Mouse (Mus musculus) liver, embryonic 13.5 days (tissue): ENCODE results near the gene Ttll3. TPM values are rescaled to one million over a fixed set of nuclear protein-coding genes. Genes with fewer than 3 reads are reported as not detected.

ENCODE experiments used
- microRNA-seq: library from miRNA; unstranded; fragments of <30 nt; microRNA quantifications from one replicate; pipeline ENCODE4, GENCODE M21; 2016
- polyA plus RNA-seq: library from polyadenylated mRNA; unstranded; fragments of >200 nt; fragmentation: Nextera tagmentation; extraction: Ambion mirVana; gene quantifications from 2 replicates; pipeline ENCODE4 v1.2.1, GENCODE M21; 2015

The Ttll3 gene
- polyA plus RNA-seq, 1 experiment from 2014 or later = 0.62 TPM

Small RNAs within 50 kb of the gene (microRNA-seq; reads per million reads assigned to microRNA genes)
- not detected for gene Gm24387

Other genes starting within 250 kb of the Ttll3 start
- 0.30 and 0.31 TPM in 2 replicates for gene Lhfpl4, start 193.9 kb upstream of the Ttll3 start, polyA plus RNA-seq
- gene Mtmr14, start 151.4 kb upstream of the Ttll3 start, polyA plus RNA-seq = 17.9 and 18.0 TPM in 2 replicates
- gene Cpne9, start 107.0 kb upstream of the Ttll3 start, polyA plus RNA-seq = 0.17 TPM in 1 of 2 replicates, not detected in the other
- gene Brpf1, start 82.1 kb upstream of the Ttll3 start, polyA plus RNA-seq = 7.5 and 9.2 TPM in 2 replicates
- gene Ogg1, start 62.3 kb upstream of the Ttll3 start, polyA plus RNA-seq = 5.6 and 6.8 TPM in 2 replicates
- gene Camk1, start 45.3 kb upstream of the Ttll3 start, polyA plus RNA-seq = 19.9 and 22.6 TPM in 2 replicates
- 22.6 TPM in 2 replicates for gene Tada3, start 11.4 kb upstream of the Ttll3 start, polyA plus RNA-seq
- 262 and 272 TPM in 2 replicates for gene Arpc4, start 11.1 kb upstream of the Ttll3 start, polyA plus RNA-seq
- 13.4 and 19.2 TPM in 2 replicates for gene Rpusd3, start 30.1 kb downstream of the Ttll3 start, polyA plus RNA-seq
- 0.10 TPM in 1 of 2 replicates, not detected in the other for gene Cidec, start 46.5 kb downstream of the Ttll3 start, polyA plus RNA-seq
- gene Jagn1, start 53.3 kb downstream of the Ttll3 start, polyA plus RNA-seq = 51.8 and 53.3 TPM in 2 replicates
- gene Il17re, start 69.2 kb downstream of the Ttll3 start, polyA plus RNA-seq = 0.16 and 0.20 TPM in 2 replicates
- gene Il17rc, start 82.2 kb downstream of the Ttll3 start, polyA plus RNA-seq = 5.3 and 6.2 TPM in 2 replicates
- 7.4 and 8.0 TPM in 2 replicates for gene Creld1, start 94.0 kb downstream of the Ttll3 start, polyA plus RNA-seq
- 0.07 TPM in 2 replicates for gene Prrt3, start 112.7 kb downstream of the Ttll3 start, polyA plus RNA-seq
- gene Emc3, start 142.4 kb downstream of the Ttll3 start, polyA plus RNA-seq = 47.5 and 54.9 TPM in 2 replicates
- 9.7 and 11.0 TPM in 2 replicates for gene Fancd2, start 142.4 kb downstream of the Ttll3 start, polyA plus RNA-seq
- gene Fancd2os, start 211.5 kb downstream of the Ttll3 start, polyA plus RNA-seq = 0.09 TPM in 1 of 2 replicates, not detected in the other
- gene Brk1, start 215.5 kb downstream of the Ttll3 start, polyA plus RNA-seq = 101 and 104 TPM in 2 replicates
- gene Vhl, start 234.7 kb downstream of the Ttll3 start, polyA plus RNA-seq = 7.8 and 9.4 TPM in 2 replicates
- 12.1 and 14.9 TPM in 2 replicates for gene Irak2, start 249.2 kb downstream of the Ttll3 start, polyA plus RNA-seq